Mouse (Mus musculus) heart, postnatal 0 days (tissue): ENCODE results near the gene Mcm6.
A peak's percentile ranks its signal among the peaks of the same experiment; 100 is the strongest.

Source experiments
- CTCF ChIP-seq: IDR thresholded peaks from 2 replicates; pipeline ENCODE4 v1.5.1; 2016; ENCODE audit warnings: antibody characterized with exemption, control low read depth, low read depth
- EP300 ChIP-seq: IDR thresholded peaks from 2 replicates; pipeline ENCODE4 v1.6.1; 2016; ENCODE audit warnings: antibody characterized with exemption, low read depth

- TF ChIP-seq EP300 (no peak), CTCF (peak; percentile 67)
These were observed 9.4 kb upstream of the Mcm6 start for GRCm38 (mm10) chr1:128368732-128369441.
